Mouse (Mus musculus): ENCODE results near the gene 2610301B20Rik. TPM values are rescaled to one million over a fixed set of nuclear protein-coding genes. Genes with fewer than 3 reads are reported as not detected.

2610301B20Rik gene
- total RNA-seq, 4 experiments from 2014 or later, result 28.6 to 38.3 (median 34.8) TPM

Small RNA genes lying within 50 kb of the gene (microRNA-seq; reads per million reads assigned to microRNA genes)
- 0 reads per million in 2 experiments for gene Mir3471-1
- 15.1 to 15.9 reads per million in 2 experiments for gene n-TSaga9

Measured in left cerebral cortex, adult 8-10 months (tissue).